Mouse (Mus musculus) brown adipose tissue, adult 24 weeks (tissue): ENCODE data around the gene Cmtm1. TPM values are rescaled to one million over a fixed set of nuclear protein-coding genes. Genes with fewer than 3 reads are reported as not detected.
A peak's percentile ranks its signal among the peaks of the same experiment; 100 is the strongest.
"Not testable (repeated sequence)": the region's sequence is repeated elsewhere in the genome, so short reads cannot be mapped to it uniquely, and the experiment has no call there.

ENCODE experiments used
- H3K27ac ChIP-seq: fragments of 200-500 bp; replicated peaks from 2 replicates; pipeline ENCODE4 v1.5.1; 2012; ENCODE audit warnings: low read depth, mild to moderate bottlenecking, low read length
- H3K4me1 ChIP-seq: fragments of 200-500 bp; 2 replicates; pipeline ENCODE4 v1.6.1; 2012; ENCODE audit warnings: low read length, mixed read lengths; ENCODE audit not compliant: control insufficient read depth, insufficient read depth, insufficient read length
- H3K4me3 ChIP-seq: fragments of 200-500 bp; 2 replicates; pipeline ENCODE4 v1.5.1; 2012; ENCODE audit warnings: low read depth, mild to moderate bottlenecking, low read length, moderate library complexity; ENCODE audit not compliant: insufficient read depth
- polyA plus RNA-seq: library from polyadenylated mRNA; stranded (reverse); fragments of >200 nt; gene quantifications from 2 replicates; pipeline ENCODE4 v1.2.4, GENCODE M21; 2012; ENCODE audit not compliant: missing spikeins, insufficient read depth, insufficient read length

Gene Cmtm1
- not detected in 2 replicates for polyA plus RNA-seq

- not testable (repeated sequence) for H3K4me3 ChIP-seq, H3K27ac ChIP-seq, H3K4me1 ChIP-seq
These were observed at the start of gene Cmtm1, which contains the start of gene Gm45711 for GRCm38 (mm10) chr8:104309441-104310155. TSS of gene Cmtm1 (minus strand) at chr8:104310145. TSS of gene Gm45711 (minus strand) at chr8:104310081.

GRCm38 (mm10) chr8:104358637-104359036, 48.7 kb upstream of the Cmtm1 start:
- peaks cover 23% of the 10 kb centered on the region for H3K4me1 ChIP-seq
- H3K27ac ChIP-seq: peak overlapping the region; percentile 69
- no peak overlapping the region for H3K4me3 ChIP-seq

GRCm38 (mm10) chr8:104354504-104354903, 44.6 kb upstream of the Cmtm1 start:
- Histone ChIP-seq H3K4me1 (peaks cover 18% of the 10 kb centered on the region), H3K4me3 (no peak overlapping the region), H3K27ac (no peak overlapping the region; the same call in 1 of the 2 replicates)

DNA sequence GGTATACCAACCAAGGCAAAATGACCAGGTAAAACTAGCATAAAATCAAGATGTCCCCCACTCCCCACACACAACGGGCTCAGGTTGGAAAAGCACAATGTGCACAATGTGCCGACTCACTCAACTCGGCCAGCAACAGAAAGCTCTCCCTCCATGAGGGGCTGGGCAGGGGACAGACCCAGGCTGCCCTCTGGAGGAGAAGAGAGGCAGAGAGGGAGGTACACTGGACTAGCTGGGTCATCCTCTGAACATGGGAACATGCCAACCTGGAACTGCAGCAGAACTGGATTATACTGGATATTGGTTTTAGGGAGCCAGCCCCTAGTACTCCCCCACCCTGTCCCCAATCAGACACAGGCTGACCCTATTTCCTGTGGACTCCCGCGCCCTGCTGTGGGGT, 43.2 kb upstream of the Cmtm1 start:
- Histone ChIP-seq H3K27ac (no peak overlapping the region), H3K4me3 (no peak overlapping the region), H3K4me1 (peaks cover 17% of the 10 kb centered on the region)

- Histone ChIP-seq H3K4me3 (no peak overlapping the region), H3K27ac (no peak overlapping the region), H3K4me1 (peaks cover 11% of the 10 kb centered on the region)
These were observed 40.1 kb upstream of the Cmtm1 start for GRCm38 (mm10) chr8:104350047-104350446.

GRCm38 (mm10) chr8:104348971-104349370, 39.0 kb upstream of the Cmtm1 start:
- Histone ChIP-seq H3K27ac (peak overlapping the region; percentile 7; the same call in 1 of the 2 replicates), H3K4me1 (peaks cover 11% of the 10 kb centered on the region), H3K4me3 (no peak overlapping the region)

DNA sequence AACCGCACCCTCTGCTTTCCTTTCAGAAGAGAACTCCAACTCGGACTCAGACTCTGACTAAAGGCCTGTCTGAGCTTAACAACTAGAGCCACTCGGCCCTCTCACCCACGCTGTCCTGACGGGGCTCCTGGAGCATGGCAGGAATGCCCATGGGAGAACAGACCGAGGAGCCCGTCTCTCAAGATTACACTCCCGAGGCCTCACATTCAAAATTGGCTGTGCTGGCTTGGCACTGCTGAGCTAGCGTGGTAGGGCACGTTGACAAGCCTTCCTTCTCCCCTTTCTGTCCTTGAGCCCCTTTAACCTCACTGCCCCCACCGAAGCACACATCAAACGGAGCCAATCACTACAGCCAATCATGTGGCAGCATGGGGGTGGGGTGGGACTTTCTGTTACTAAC, 36.8 kb upstream of the Cmtm1 start:
- peaks cover 11% of the 10 kb centered on the region for H3K4me1 ChIP-seq
- H3K27ac ChIP-seq: no peak overlapping the region
- no peak overlapping the region for H3K4me3 ChIP-seq

GRCm38 (mm10) chr8:104344622-104345021, 34.7 kb upstream of the Cmtm1 start:
- H3K4me1 ChIP-seq: peaks cover 6% of the 10 kb centered on the region
- H3K27ac ChIP-seq: no peak overlapping the region
- no peak overlapping the region for H3K4me3 ChIP-seq

- Histone ChIP-seq H3K27ac (no peak overlapping the region), H3K4me1 (peaks cover 3% of the 10 kb centered on the region; the same call in 1 of the 2 replicates), H3K4me3 (no peak overlapping the region)
These were observed 34.0 kb upstream of the Cmtm1 start for GRCm38 (mm10) chr8:104343957-104344356.

DNA sequence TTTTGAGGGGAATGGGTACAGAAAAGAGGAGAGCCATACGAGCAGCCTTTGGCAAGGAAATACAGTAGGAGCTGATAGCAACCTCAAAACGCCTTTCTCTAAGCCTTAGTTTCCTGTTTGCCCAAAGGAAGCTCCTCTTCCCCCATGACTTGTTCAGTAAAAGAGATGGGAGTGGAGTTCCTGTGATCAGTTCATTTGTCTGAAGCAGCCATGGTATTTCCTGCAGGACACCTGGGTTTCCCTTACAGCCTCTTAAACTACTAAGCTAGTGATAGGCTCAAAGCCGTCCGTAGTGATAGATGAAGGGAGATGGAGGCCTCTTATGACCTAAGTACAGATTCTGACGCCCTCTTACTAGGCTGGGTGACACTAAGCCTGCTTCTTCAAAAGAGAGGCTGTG, 32.5 kb upstream of the Cmtm1 start:
- Histone ChIP-seq H3K27ac (peak overlapping the region; percentile 49), H3K4me1 (no peaks in the 10 kb centered on the region), H3K4me3 (no peak overlapping the region)

DNA sequence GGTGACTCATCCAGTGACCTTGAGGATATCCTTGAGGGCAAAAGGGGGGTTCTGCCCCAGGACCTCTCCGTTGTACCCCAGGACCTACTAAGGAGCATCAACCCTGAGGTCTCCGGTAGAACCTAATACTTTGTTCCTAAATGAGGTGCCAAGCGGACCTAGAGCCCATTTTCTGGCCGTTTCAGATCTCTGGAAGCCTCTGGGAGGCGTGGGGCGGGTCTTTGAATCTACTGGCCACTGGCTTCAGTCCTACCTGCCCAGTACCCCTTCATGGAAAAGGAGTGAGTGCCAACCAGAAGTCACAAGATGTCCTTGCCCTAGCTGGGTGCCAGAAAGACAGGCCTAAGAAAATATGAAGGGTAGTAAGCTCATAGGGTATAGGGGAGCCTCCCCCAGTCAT, 31.7 kb upstream of the Cmtm1 start:
- Histone ChIP-seq H3K27ac (peak overlapping the region; percentile 68), H3K4me1 (no peaks in the 10 kb centered on the region), H3K4me3 (peak overlapping the region; percentile 63)

- H3K27ac ChIP-seq: peak overlapping the region; percentile 95
- H3K4me3 ChIP-seq: peak overlapping the region; percentile 63
- no peaks in the 10 kb centered on the region for H3K4me1 ChIP-seq
These were observed 31.2 kb upstream of the Cmtm1 start for GRCm38 (mm10) chr8:104341106-104341561.

DNA sequence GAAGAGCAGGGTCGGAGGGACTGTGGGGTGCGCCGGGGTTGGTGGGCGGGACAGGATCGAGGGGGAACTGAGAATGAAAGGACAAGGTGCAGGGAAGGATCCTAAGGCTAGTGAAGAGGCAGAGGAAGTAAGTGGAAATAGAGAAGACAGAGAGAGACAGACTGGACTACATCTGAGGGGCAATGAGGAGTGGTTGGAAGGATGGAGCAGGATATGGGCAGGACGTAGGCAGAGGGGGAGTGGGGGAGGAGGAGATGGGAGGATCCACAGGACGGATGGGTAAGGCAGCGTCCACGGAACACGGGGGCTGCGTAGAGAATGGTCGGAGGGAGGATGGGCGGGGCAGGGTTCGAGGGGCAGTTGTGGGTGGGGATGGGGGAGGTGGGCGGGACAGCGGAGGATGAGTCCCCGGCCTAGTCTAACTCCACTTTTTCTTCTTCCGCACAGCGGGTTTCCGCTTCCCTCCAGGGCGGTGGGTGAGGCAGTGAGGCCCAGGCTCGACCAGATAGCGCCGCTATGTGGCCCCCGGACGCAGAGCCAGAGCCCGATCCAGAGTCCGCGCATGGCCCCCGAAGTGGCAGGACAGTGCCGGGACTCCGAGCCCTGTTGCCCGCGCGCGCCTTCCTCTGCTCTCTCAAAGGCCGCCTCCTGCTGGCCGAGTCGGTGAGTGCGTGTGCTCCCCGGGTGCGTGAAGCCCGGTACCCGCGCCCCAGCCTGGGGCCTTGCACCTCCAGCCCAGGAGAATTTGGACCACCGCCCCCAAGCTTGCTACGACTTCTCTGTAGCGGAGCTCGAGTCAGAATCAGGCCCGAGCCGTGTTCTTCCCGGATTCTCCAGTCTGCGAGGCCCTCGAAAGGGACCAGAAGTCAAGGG, 30.5 kb upstream of the Cmtm1 start:
- Histone ChIP-seq H3K27ac (peak overlapping the region; percentile 95), H3K4me1 (no peaks in the 10 kb centered on the region), H3K4me3 (peak overlapping the region; percentile 63)

- H3K27ac ChIP-seq: peak overlapping the region; percentile 95
- H3K4me3 ChIP-seq: peak overlapping the region; percentile 63
- no peaks in the 10 kb centered on the region for H3K4me1 ChIP-seq
These were observed 30.0 kb upstream of the Cmtm1 start for GRCm38 (mm10) chr8:104339983-104340232.

GRCm38 (mm10) chr8:104339229-104339982, 29.5 kb upstream of the Cmtm1 start, which contains the start of gene Cmtm3:
TSS of gene Cmtm3 (plus strand) at chr8:104339410.
- H3K4me3 ChIP-seq: peak within 1 kb of the TSS; percentile 63
- peak within 1 kb of the TSS; percentile 95 for H3K27ac ChIP-seq
- no peaks in the 10 kb centered on the region for H3K4me1 ChIP-seq
